Mouse (Mus musculus): ENCODE measurements around the gene Man1c1. TPM values are rescaled to one million over a fixed set of nuclear protein-coding genes. Genes with fewer than 3 reads are reported as not detected.

The Man1c1 gene
- polyA plus RNA-seq, 1 experiment: 26.7 TPM

GRCm38 (mm10) chr4:134743881-134744633 lies 40.0 kb upstream of the Man1c1 start:
- TF ChIP-seq CTCF (IDR thresholded peaks at IDR 0.05; ENCODE audit: borderline replicate concordance, insufficient read depth, low read length): no peak
- Histone ChIP-seq H3K4me3 (ENCODE audit: insufficient read depth, low read length) (no peak overlapping the region), H3K4me1 (ENCODE audit: control insufficient read depth, insufficient read depth, low read length) (peaks cover 4% of the 10 kb centered on the region), H3K27ac (ENCODE audit: insufficient read depth, low read length) (no peak overlapping the region)

- H3K4me1 ChIP-seq (ENCODE audit: control insufficient read depth, insufficient read depth, low read length): peaks cover 4% of the 10 kb centered on the region
- no peak overlapping the region for H3K4me3 ChIP-seq (ENCODE audit: insufficient read depth, low read length)
- TF ChIP-seq POLR2A (IDR thresholded peaks at IDR 0.05; ENCODE audit: low read depth, low read length): no peak
- TF ChIP-seq CTCF (IDR thresholded peaks at IDR 0.05; ENCODE audit: borderline replicate concordance, insufficient read depth, low read length): no peak
- no peak overlapping the region for H3K27ac ChIP-seq (ENCODE audit: insufficient read depth, low read length)
Measured at GRCm38 (mm10) chr4:134741949-134742348, 37.9 kb upstream of the Man1c1 start.

- TF ChIP-seq POLR2A (IDR thresholded peaks at IDR 0.05; ENCODE audit: low read depth, low read length) (no peak), CTCF (IDR thresholded peaks at IDR 0.05; ENCODE audit: borderline replicate concordance, insufficient read depth, low read length) (no peak)
- Histone ChIP-seq H3K27ac (ENCODE audit: insufficient read depth, low read length) (no peak overlapping the region), H3K4me3 (ENCODE audit: insufficient read depth, low read length) (no peak overlapping the region), H3K4me1 (ENCODE audit: control insufficient read depth, insufficient read depth, low read length) (peaks cover 4% of the 10 kb centered on the region)
Measured at GRCm38 (mm10) chr4:134740186-134740585, 36.1 kb upstream of the Man1c1 start.

GRCm38 (mm10) chr4:134739530-134739929 lies 35.4 kb upstream of the Man1c1 start:
- Histone ChIP-seq H3K4me1 (ENCODE audit: control insufficient read depth, insufficient read depth, low read length) (peaks cover 4% of the 10 kb centered on the region), H3K27ac (ENCODE audit: insufficient read depth, low read length) (no peak overlapping the region), H3K4me3 (ENCODE audit: insufficient read depth, low read length) (no peak overlapping the region)
- TF ChIP-seq CTCF (IDR thresholded peaks at IDR 0.05; ENCODE audit: borderline replicate concordance, insufficient read depth, low read length): no peak
- TF ChIP-seq POLR2A (IDR thresholded peaks at IDR 0.05; ENCODE audit: low read depth, low read length): no peak

- no peak overlapping the region for H3K4me3 ChIP-seq (ENCODE audit: insufficient read depth, low read length)
- no peak overlapping the region for H3K27ac ChIP-seq (ENCODE audit: insufficient read depth, low read length)
- H3K4me1 ChIP-seq (ENCODE audit: control insufficient read depth, insufficient read depth, low read length): peaks cover 5% of the 10 kb centered on the region; the same call in 1 of the 2 replicates
- TF ChIP-seq POLR2A (IDR thresholded peaks at IDR 0.05; ENCODE audit: low read depth, low read length): no peak
- no peak for TF ChIP-seq CTCF (IDR thresholded peaks at IDR 0.05; ENCODE audit: borderline replicate concordance, insufficient read depth, low read length)
Measured at GRCm38 (mm10) chr4:134737365-134737910, 33.3 kb upstream of the Man1c1 start.

- Histone ChIP-seq H3K4me1 (ENCODE audit: control insufficient read depth, insufficient read depth, low read length) (peaks cover 5% of the 10 kb centered on the region; the same call in 1 of the 2 replicates), H3K4me3 (ENCODE audit: insufficient read depth, low read length) (no peak overlapping the region), H3K27ac (ENCODE audit: insufficient read depth, low read length) (no peak overlapping the region)
- TF ChIP-seq CTCF (IDR thresholded peaks at IDR 0.05; ENCODE audit: borderline replicate concordance, insufficient read depth, low read length) (no peak), POLR2A (IDR thresholded peaks at IDR 0.05; ENCODE audit: low read depth, low read length) (no peak)
Measured at GRCm38 (mm10) chr4:134736147-134736546, 32.1 kb upstream of the Man1c1 start.

- no peak for TF ChIP-seq POLR2A (IDR thresholded peaks at IDR 0.05; ENCODE audit: low read depth, low read length)
- TF ChIP-seq CTCF (IDR thresholded peaks at IDR 0.05; ENCODE audit: borderline replicate concordance, insufficient read depth, low read length): no peak
- Histone ChIP-seq H3K4me3 (ENCODE audit: insufficient read depth, low read length) (no peak overlapping the region), H3K4me1 (ENCODE audit: control insufficient read depth, insufficient read depth, low read length) (peaks cover 5% of the 10 kb centered on the region; the same call in 1 of the 2 replicates), H3K27ac (ENCODE audit: insufficient read depth, low read length) (no peak overlapping the region)
Measured at GRCm38 (mm10) chr4:134734629-134735081, 30.6 kb upstream of the Man1c1 start.

- TF ChIP-seq POLR2A (IDR thresholded peaks at IDR 0.05; ENCODE audit: low read depth, low read length) (no peak), CTCF (IDR thresholded peaks at IDR 0.05; ENCODE audit: borderline replicate concordance, insufficient read depth, low read length) (no peak)
- H3K4me3 ChIP-seq (ENCODE audit: insufficient read depth, low read length): no peak overlapping the region
- H3K4me1 ChIP-seq (ENCODE audit: control insufficient read depth, insufficient read depth, low read length): peaks cover 5% of the 10 kb centered on the region; the same call in 1 of the 2 replicates
Measured at GRCm38 (mm10) chr4:134734038-134734628, 30.0 kb upstream of the Man1c1 start.

GRCm38 (mm10) chr4:134733371-134733770 lies 29.3 kb upstream of the Man1c1 start:
- no peak overlapping the region for H3K4me3 ChIP-seq (ENCODE audit: insufficient read depth, low read length)
- H3K4me1 ChIP-seq (ENCODE audit: control insufficient read depth, insufficient read depth, low read length): peaks cover 5% of the 10 kb centered on the region; the same call in 1 of the 2 replicates
- TF ChIP-seq CTCF (IDR thresholded peaks at IDR 0.05; ENCODE audit: borderline replicate concordance, insufficient read depth, low read length): no peak
- TF ChIP-seq POLR2A (IDR thresholded peaks at IDR 0.05; ENCODE audit: low read depth, low read length): no peak
- no peak overlapping the region for H3K27ac ChIP-seq (ENCODE audit: insufficient read depth, low read length)

More at GRCm38 (mm10) chr4:134734038-134734628, 30.0 kb upstream of the Man1c1 start:
- no peak overlapping the region for H3K27ac ChIP-seq (ENCODE audit: insufficient read depth, low read length)

GRCm38 (mm10) chr4:134730106-134730505 lies 26.0 kb upstream of the Man1c1 start:
- H3K4me1 ChIP-seq (ENCODE audit: control insufficient read depth, insufficient read depth, low read length): peaks cover 5% of the 10 kb centered on the region; the same call in 1 of the 2 replicates
- no peak overlapping the region for H3K4me3 ChIP-seq (ENCODE audit: insufficient read depth, low read length)
- TF ChIP-seq CTCF (IDR thresholded peaks at IDR 0.05; ENCODE audit: borderline replicate concordance, insufficient read depth, low read length) (no peak), POLR2A (IDR thresholded peaks at IDR 0.05; ENCODE audit: low read depth, low read length) (no peak)
- H3K27ac ChIP-seq (ENCODE audit: insufficient read depth, low read length): no peak overlapping the region
